Mouse (Mus musculus): ENCODE data around the gene Mpst. TPM values are rescaled to one million over a fixed set of nuclear protein-coding genes. Genes with fewer than 3 reads are reported as not detected.
A peak's percentile ranks its signal among the peaks of the same experiment; 100 is the strongest.

The Mpst gene
- total RNA-seq, 2 experiments from 2014 or later: 47.9 to 49.0 TPM

- peak; percentile 60 to 64 for DNase-seq
These were observed 2.3 kb upstream of the Mpst start for GRCm38 (mm10) chr15:78403896-78404295.

DNA sequence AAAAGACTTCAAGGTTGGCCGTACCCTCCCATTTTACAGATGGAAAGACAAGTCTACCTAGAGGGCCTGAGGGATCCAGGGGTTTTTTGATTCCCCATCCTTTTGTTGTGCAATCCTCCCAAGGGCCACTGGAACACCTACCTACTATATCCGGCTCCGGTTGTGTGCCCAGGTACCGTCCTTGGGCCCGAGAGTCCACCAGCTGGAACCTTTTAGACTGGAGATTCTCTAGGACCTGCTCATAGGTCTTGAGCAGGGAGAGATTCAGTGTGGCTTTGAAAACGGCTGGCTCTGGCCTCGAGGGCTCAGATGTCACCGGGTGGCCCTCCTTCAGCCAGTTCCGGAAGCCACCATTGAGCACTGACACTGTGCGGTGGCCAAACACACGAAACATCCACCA, 1.1 kb upstream of the Mpst start:
- DNase-seq: no peak

DNA sequence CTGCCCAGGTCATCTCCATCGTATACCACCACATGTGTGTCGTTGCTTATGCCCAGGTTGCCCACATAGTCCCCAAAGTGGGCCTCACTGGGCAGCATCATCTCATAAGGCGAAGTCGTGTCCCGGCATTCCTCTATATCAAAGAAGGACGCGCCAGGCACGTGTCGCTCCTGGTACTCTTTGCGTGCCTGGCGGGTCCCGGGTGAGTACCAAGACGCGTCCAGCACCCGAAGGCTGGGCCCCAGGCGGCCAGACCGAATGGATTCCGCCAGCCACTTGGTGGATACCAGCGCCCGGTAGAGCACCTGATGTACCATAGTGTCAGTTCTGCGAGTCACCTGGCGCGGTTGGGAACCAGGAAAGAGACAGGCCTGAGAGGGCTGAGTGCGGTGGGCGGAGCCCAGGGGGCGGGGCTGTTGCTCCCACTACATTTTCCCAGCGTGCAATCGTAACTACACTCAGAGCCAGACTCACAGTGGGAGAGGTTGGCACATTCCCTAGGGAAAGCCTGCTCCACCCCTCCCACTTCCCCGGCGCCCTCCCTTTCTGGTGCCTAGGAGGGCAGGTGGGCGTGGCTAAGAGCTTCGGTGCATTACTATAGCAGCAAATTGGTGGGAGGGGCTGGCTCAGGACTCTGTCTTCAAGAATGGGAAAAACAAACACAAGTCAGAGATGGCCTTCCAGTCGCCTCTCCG, 552 bp upstream of the Mpst start, which contains the start of gene Tst:
TSS of gene Tst (minus strand) at position 391 of the 695 bp plus-strand sequence.
- peak; percentile 90 to 93 for DNase-seq

DNA sequence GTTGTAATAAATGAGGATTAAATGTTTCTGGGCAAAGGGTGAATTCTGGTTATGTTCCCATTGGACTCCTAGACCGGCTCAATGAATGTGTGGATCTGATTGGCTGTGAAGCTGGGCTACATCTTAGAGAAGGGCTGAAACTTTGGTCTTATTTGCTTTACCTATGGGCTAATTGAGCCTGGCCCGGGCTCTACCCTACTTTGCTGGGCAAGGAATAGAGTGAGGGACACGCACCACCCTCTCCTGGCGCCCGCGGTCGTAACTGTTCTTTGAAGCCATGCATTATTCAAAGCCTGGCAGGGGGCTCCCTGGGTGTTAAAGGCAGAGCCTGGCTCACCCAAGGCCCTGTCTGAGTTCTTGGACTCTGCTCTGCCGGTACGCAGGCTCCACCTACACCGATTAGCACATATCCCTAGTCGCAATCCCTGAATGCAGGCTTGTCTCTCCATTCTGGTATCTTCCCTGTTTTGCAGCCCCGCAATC, 3.4 kb downstream of the Mpst start:
- no peak for DNase-seq

- no peak for DNase-seq
These were observed 7.0 kb downstream of the Mpst start for GRCm38 (mm10) chr15:78413083-78413718.

DNA sequence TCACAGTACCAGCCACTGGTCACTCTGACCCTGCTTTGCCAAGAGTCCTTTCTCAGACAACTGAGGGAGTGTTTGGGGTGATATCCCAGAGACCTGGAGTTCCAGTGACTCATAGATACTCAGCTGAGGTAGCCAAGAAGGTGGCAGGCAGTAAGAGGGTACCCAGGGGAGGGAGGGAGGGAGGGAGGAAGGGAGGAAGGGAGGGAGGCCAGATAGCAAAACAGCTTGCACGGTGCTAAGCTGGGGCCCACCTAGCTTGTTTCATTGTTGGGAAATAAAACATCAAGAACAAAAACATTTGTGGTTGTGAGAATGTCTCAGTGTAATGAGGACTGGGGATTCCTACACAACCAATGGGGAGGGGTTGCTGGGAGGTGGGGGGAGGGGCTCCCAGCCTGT, 7.5 kb downstream of the Mpst start:
- no peak for DNase-seq

DNA sequence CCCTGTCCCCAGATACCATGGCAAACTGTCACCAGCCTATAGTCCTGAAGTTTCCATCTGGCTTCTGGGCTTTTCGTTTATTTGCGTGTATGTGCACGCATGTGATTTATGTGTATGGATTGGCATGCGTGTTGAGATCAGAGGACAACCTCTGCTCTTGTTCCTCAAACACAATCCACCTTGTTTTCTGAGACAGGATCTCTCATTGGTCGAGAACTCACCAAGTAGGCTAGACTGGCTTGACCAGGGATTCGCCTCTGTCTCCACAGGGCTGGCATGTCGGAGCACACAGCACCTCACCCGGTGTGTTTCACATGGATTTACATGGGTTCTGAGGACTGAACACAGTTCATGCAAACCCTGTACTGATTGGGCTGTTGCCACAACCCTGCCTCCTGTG, 7.9 kb downstream of the Mpst start:
- DNase-seq: no peak

DNA sequence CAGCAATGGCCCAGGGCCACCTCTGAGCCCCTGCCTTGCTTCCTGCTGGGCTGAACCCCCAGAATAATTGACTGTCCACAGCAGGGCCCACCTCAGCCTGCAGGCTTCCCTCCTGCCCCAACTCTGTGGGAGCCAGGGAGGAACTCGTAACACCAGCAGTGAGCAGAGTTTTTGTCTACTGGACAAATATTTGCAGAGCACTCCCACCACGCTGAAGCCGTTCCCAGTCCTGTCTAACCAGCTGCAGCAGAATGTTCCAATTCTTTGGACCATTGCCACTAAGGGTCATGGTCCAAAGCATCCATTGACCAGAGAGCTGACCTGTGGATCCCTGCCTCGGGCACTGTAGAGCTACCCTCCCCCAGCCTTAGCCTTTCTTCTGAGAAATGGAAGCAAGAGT, 10.7 kb downstream of the Mpst start:
- no peak for DNase-seq

- no peak for DNase-seq
These were observed 14.2 kb downstream of the Mpst start for GRCm38 (mm10) chr15:78420395-78420794.

DNA sequence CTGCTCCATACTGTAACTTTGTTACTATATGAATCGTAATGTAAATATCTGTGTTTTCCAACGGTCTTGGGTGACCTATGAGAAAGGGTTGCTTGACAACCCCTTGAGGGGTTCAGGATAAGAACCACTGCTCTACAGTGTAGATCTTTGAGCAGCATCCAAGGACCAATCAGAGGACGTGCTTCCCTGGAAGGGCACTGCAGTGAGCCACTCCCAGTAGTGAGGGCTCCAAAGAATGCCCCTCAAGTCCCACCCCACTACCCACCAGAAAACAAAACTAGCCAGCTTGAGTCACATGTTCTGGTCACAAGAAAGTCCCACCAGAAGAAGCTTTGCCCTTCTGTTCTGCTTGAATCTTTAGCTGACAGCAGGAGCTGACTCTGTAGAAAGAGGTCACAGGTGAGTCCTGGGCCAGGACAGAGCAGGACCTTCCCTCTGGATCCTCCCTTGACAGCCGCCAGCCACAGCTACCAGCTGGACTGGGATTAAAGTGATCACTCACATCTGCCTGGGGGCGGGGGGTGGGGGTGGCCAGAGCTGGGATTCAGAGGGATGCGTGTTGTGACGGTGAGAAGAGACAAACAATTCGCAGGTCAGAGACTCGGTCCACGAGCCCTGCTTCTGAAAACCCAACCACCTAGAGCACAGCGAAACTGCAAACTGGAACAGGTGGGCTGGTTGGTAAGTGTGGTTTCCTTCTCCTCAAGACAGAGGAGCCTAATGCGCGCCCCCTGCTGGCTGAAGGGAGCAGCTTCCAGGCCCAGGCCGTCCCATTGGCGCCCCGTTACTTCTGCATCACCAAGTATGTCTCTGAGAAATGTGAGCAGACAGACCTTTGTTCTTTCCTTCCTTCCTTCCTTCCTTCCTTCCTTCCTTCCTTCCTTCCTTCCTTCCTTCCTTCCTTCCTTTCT, 16.1 kb downstream of the Mpst start:
- DNase-seq: peak; percentile 71 to 89

DNA sequence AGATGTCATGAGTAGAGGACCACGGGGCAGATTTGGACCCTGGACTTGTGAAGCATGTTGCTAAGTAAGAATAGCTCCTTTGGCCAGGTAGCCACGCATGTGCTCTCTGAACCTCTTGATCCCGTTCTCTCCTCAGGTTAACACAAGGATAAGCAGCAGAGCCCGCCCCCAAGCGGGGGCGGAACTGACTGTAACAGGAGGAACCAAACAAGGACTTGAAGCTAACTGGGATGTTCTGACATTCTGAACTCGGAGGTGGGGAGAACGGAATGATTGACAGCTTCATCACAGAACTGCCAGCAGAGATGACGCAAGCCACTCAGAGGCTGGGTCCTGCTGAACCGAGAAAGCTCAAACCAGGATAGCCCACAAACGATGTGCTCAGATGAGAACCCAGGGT, 18.3 kb downstream of the Mpst start:
- no peak for DNase-seq

DNA sequence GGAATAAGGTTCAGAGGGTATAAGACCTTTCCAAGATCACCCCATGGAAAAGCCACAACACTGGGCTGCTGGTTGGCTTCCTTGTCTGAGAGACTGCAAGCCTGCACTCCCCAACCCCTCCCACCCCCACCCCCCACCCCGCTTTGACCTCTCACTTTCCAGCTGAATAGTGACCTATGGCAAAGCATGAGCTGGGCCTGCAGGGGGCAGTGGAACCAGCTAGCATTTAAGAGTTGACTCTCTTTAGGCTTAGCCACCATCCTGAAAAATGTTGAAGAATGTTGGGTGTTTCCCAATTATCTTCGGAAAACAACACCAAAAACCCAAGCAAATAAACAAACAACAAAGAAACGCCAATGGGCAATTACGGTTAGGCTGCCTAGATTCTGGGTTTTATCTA, 19.0 kb downstream of the Mpst start:
- no peak for DNase-seq

DNA sequence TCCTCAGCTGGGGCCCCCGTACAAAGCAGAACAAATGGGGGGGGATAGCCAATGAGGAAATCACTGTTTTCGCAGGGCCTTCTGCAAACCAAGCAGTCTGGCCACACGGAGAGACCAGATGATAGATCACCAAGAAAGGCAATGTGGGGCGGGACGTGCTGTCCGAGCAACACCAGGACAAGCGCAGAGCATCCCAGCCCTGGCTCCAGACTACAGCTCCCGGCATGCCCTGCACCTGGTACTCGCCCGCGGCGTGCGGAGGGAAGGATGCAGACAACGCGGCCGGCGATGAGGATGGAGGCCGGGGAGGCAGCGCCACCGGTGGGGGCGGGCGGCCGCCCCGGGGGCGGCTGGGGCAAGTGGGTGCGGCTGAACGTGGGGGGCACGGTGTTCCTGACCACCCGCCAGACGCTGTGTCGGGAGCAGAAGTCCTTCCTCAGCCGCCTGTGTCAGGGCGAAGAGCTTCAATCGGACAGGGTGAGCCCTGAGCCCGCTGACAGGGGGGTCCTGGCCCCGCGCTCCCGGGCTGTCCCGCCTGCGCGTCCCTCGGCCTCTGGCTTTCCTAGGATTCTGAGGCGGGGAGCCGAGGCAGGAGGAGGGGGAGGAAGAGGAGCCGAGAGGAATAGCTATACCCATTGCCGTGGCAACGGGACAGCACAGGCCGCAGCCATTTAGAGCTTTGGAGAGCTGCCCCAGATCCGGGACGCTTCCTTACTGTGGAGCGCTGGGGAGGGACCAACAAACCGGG, 22.3 kb downstream of the Mpst start, which contains the start of gene Kctd17:
TSS of gene Kctd17 (plus strand) at position 174 of the 748 bp plus-strand sequence.
- peak; percentile 76 to 84 for DNase-seq

DNA sequence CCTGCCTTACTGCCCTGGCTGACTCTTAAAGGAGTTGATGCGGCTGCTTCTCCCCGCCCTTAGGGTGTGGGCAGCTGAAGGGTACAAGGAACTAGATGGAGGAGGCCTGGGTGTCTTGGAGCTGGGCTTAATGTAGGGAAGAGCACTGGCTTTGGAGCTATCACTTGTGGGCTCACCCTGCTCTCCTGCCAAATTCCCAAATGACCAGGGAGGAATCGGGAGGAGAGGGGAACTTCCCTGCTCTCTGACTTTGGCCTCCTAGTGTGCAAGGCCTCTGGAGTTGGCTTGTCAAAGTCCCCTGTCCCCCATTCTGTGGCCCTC, 22.9 kb downstream of the Mpst start:
- DNase-seq: no peak

GRCm38 (mm10) chr15:78429871-78430622, 23.8 kb downstream of the Mpst start:
- DNase-seq: peak; percentile 29 to 64

DNA sequence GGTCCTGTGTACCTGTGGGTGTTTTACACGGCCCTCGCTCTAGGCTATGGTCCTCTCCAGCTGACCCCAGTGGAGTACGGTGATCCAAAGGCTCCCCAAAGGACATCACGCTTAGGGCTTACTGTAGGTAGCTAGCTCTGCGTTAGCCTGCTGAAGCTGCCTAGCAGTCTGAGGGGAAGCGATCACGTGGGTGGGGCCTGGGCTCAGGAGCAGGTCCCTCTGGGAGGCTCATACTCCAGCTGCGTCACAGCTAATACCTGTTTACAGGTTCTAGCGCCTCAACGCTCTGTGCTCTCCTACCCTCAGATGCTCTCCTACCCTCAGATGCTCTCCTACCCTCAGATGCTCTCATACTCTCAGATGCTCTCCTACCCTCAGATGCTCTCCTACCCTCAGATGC, 24.7 kb downstream of the Mpst start:
- no peak for DNase-seq

DNA sequence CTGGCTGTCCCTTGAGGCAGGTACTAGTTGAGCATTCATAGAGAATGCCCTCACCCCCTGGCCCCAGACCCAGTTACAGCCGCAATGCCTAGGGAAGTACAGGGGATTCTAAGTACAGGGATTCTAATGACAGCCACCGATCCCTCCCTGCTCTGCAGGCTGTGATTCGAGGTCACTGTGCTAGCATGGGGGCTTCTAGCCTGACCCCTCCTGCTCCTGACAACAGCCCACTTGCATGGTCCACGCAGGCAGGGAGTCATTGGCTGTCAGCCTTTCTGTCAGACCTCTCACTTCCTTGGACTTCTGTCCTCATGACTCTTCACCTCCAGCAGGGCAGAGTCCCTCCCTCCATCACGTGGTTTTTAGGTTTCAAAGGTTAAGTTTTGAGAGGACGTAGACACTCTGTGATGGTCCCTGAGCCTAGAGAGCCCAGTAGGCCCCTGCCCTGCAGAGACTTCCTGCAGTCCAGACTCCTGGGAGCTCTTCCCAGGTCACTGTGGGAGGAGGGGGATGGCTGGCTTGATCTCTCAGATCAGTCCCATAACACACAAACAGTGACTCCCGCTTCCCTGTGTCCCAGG, 25.4 kb downstream of the Mpst start:
- DNase-seq: no peak

- DNase-seq: peak in 1 of 2 experiments; percentile 41
These were observed 28.8 kb downstream of the Mpst start for GRCm38 (mm10) chr15:78434896-78435520.

DNA sequence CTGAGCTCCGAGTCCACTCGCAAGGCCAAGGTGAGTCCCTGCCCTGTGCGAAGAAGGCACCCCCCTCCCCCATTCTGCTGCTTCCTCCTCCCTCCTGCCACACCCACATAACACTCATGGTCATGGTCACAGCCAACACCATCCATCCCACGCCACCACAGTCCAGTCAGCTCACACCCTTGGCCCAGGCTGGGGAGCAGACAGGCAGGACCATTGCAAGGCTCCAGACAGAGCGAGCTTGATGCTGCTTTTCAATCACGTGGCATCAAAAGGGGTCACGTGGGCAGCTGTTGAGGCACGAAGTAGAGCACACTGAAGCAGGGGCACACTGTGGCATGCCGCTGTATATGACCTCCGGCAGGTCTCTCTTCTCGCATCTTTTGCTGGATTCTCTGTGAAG, 29.5 kb downstream of the Mpst start:
- DNase-seq: no peak

Data from heart, adult 18-20 months (tissue).